Mouse (Mus musculus) midbrain, postnatal 0 days (tissue): ENCODE measurements around the gene Cntrl. TPM values are rescaled to one million over a fixed set of nuclear protein-coding genes. Genes with fewer than 3 reads are reported as not detected.

Experiments used
- ATAC-seq: fragments of 200-750 bp; cut with Nextera tagmentation; 2 replicates; pipeline ENCODE4 v1.8.0; 2017; ENCODE audit warnings: moderate number of reproducible peaks, mild to moderate bottlenecking, moderate TSS enrichment, moderate library complexity; ENCODE audit not compliant: low FRiP score
- DNase-seq: peaks from one replicate; pipeline ENCODE4 v3.0.0-alpha.2; 2015; ENCODE audit warnings: low spot score
- H3K27ac ChIP-seq: fragments of 300-500 bp; sonication (generic); 2 replicates; pipeline ENCODE4 v1.5.1; 2014; ENCODE audit warnings: low read depth, mild to moderate bottlenecking, low read length, mixed read lengths
- H3K27me3 ChIP-seq: fragments of 300-500 bp; sonication (generic); 2 replicates; pipeline ENCODE4 v1.6.1; 2014; ENCODE audit warnings: low read length, control low read depth, mixed read lengths; ENCODE audit not compliant: insufficient read depth
- H3K36me3 ChIP-seq: fragments of 300-500 bp; sonication (generic); 2 replicates; pipeline ENCODE4 v1.6.1; 2014; ENCODE audit warnings: low read length, control low read depth, mixed read lengths; ENCODE audit not compliant: insufficient read depth
- H3K4me1 ChIP-seq: fragments of 300-500 bp; sonication (generic); 2 replicates; pipeline ENCODE4 v1.6.1; 2014; ENCODE audit warnings: mild to moderate bottlenecking, control low read depth, antibody characterized with exemption, low read length, mixed read lengths; ENCODE audit not compliant: insufficient read depth
- H3K4me2 ChIP-seq: fragments of 300-500 bp; sonication (generic); 2 replicates; pipeline ENCODE4 v1.6.1; 2014; ENCODE audit warnings: low read depth, mild to moderate bottlenecking, low read length, mixed read lengths; ENCODE audit not compliant: poor library complexity, severe bottlenecking
- H3K4me3 ChIP-seq: fragments of 300-500 bp; sonication (generic); 2 replicates; pipeline ENCODE4 v1.5.1; 2014; ENCODE audit warnings: low read depth, mild to moderate bottlenecking, low read length, moderate library complexity
- H3K9ac ChIP-seq: fragments of 300-500 bp; sonication (generic); replicated peaks from 2 replicates; pipeline ENCODE4 v1.6.1; 2014; ENCODE audit warnings: mild to moderate bottlenecking, low read length, moderate library complexity, mixed read lengths; ENCODE audit not compliant: poor library complexity, severe bottlenecking
- H3K9me3 ChIP-seq: fragments of 300-500 bp; sonication (generic); 2 replicates; pipeline ENCODE4 v1.6.1; 2016; ENCODE audit warnings: low read length, control low read depth
- CTCF ChIP-seq: IDR thresholded peaks from 2 replicates; pipeline ENCODE4 v1.5.1; 2016; ENCODE audit warnings: antibody characterized with exemption, mild to moderate bottlenecking
- WGBS: fragments of 180-500 bp; shearing (Covaris S2); extraction: QIAGEN DNeasy Blood & Tissue Kit; methylation state at CpG from one replicate; pipeline ENCODE4 v1.1.7; 2014; 5-methylcytosine and 5-hydroxymethylcytosine counted together
- polyA plus RNA-seq: library from polyadenylated mRNA; unstranded; fragments of >200 nt; fragmentation: Nextera tagmentation; extraction: Ambion mirVana; gene quantifications from 2 replicates; pipeline ENCODE4 v1.2.1, GENCODE M21; 2015
- total RNA-seq: library from RNA; depleted of rRNA; stranded (reverse); fragments of >200 nt; gene quantifications from 2 replicates; pipeline ENCODE4 v1.2.3, GENCODE M21; 2014

Cntrl gene
- total and polyA plus RNA-seq, 2 experiments from 2014 or later, result 7.0 to 8.2 TPM

DNA sequence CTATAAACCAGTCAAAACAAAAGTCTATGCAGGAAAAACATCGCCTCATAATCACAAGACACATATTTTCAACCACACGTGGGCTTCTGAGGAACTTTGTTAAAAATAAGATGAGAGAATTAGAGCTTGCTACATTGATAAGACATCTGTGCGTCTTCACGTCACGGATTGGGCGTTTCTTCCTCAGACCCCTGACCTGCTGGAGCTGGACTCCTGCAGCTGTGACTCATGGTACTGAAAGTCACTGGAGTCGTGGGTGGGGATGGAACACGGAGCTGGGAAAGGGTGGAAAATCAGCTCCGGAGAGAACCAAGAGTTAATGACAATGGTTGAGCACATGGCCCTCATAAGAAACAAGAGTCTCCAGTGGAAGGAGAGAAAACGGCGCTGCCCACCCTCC is 42.2 kb upstream of the Cntrl start:
- Histone ChIP-seq H3K9me3 (no peaks in the 10 kb centered on the region), H3K36me3 (no peaks in the 10 kb centered on the region), H3K27ac (no peak overlapping the region), H3K9ac (no peak overlapping the region), H3K27me3 (no peaks in the 10 kb centered on the region), H3K4me1 (no peaks in the 10 kb centered on the region), H3K4me3 (no peak overlapping the region), H3K4me2 (no peak overlapping the region)
- ATAC-seq (no peak), DNase-seq (no peak)
- TF ChIP-seq CTCF, result no peak
- WGBS, result 89% methylated on average over 11 of the region's 11 CpGs

DNA sequence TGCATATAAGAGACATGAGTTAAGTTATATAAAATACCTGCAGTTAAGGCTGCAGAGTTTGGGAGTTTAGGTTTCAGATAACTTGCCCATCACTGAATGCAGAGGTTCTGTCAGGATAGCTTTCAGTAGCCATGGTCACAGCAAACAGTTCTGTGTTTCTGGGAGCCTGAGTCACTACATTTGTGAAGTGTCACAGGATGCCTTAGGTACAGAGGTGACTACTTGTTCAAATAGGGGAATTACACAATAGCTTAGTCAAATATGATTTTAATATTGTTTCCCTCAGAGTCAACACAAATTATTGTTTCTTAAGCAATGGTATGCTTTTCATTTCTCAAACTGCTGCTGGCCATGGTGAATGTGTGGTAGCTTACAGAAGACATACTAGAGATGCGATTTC is 40.2 kb upstream of the Cntrl start:
- TF ChIP-seq CTCF, result no peak
- Histone ChIP-seq H3K4me3 (no peak overlapping the region), H3K4me1 (no peaks in the 10 kb centered on the region), H3K9me3 (no peaks in the 10 kb centered on the region), H3K27ac (no peak overlapping the region), H3K9ac (no peak overlapping the region), H3K4me2 (no peak overlapping the region), H3K36me3 (no peaks in the 10 kb centered on the region), H3K27me3 (no peaks in the 10 kb centered on the region)
- DNase-seq (no peak), ATAC-seq (no peak)
- 93% methylated on average over 1 of the region's 1 CpGs for WGBS

DNA sequence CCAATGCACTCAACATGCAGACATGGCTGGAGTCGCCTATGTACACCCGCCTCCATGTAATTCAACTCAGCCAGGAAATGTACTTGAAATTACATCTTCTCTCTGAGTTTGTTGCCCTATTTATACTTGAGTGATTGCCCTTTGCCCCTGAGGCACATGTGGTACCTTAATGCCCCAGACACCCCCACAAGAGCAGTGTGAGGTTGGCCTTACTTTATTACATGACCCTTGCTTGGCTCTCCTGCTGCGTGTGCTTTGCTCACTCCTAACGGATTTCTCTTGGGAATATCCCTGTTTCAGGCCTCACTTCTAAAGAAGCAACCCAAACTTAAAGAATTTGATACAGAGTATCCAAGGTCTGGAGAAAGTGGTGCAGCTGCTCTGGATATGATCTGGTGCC is 39.0 kb upstream of the Cntrl start:
- H3K9ac ChIP-seq, result no peak overlapping the region
- H3K4me3 ChIP-seq, result no peak overlapping the region
- H3K9me3 ChIP-seq, result no peaks in the 10 kb centered on the region
- H3K27ac ChIP-seq, result no peak overlapping the region
- no peaks in the 10 kb centered on the region for H3K4me1 ChIP-seq
- WGBS, result 88% methylated on average over 4 of the region's 4 CpGs
- H3K36me3 ChIP-seq, result no peaks in the 10 kb centered on the region
- no peak overlapping the region for H3K4me2 ChIP-seq
- ATAC-seq (no peak), DNase-seq (no peak)
- H3K27me3 ChIP-seq, result no peaks in the 10 kb centered on the region
- TF ChIP-seq CTCF, result no peak

DNA sequence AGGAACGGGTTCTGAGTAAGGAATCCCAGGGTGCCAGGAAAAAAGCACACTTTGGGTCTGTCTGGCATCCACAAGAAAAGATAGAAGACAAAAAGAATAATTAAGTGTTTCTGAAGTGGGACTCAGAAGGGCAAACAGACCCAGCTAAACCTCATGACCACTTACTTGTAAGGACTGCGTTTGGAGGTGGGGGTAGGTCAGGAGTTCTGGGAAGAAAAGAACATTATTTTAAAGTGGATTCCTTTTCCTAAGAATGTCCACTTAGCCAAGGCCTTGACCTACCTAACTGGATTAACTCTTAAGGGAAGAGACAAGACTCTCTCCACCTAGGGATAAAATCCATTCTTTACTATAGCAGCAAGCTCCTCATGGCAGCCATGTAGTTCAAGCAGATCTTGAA is 36.7 kb upstream of the Cntrl start:
- H3K36me3 ChIP-seq, result no peaks in the 10 kb centered on the region
- no peaks in the 10 kb centered on the region for H3K4me1 ChIP-seq
- ATAC-seq, result no peak
- no peak overlapping the region for H3K4me3 ChIP-seq
- H3K9ac ChIP-seq, result no peak overlapping the region
- no peak for DNase-seq
- no peaks in the 10 kb centered on the region for H3K9me3 ChIP-seq
- H3K27me3 ChIP-seq, result no peaks in the 10 kb centered on the region
- WGBS, result 71% methylated on average over 2 of the region's 2 CpGs
- TF ChIP-seq CTCF, result no peak
- no peak overlapping the region for H3K27ac ChIP-seq
- no peak overlapping the region for H3K4me2 ChIP-seq

DNA sequence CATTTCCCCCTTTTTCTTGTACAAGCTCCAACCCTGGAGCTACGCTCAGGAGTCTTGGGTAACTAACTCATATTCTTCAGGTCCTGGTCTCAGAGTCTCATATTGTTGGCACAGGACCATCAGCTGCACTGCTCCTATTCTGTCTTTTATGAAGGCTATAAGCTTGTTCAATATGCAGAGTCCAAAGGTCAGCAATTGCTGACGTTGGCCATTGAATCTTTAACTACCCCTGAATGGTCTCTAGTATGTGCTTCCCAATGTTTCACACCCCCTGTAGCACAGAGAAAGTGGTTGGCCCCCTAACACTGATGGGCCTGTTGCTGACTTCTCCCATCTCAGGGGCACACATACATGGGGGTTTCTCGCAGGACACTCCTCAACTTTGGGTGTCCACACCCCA is 35.0 kb upstream of the Cntrl start:
- no peak for ATAC-seq
- TF ChIP-seq CTCF, result no peak
- WGBS, result 94% methylated on average over 3 of the region's 3 CpGs

DNA sequence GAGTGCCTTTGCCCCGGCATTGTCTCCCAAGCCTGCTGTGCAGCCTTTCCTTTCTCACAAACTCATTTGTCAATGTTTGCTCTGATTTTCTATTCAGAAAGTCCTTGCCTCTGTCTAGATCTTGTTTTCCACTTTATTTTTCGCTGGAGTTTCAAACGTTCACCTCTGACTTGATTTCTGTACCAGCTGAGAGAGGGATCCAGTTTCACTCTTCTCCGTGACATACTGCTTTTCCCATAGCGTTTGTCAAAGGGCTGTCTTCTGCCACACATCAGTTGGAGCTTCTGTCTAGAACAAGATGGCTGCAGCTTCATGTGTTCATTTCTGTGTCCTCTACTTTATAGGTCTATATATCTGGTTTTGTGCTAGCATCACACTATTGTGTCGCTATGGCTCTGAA is 30.1 kb upstream of the Cntrl start:
- Histone ChIP-seq H3K27me3 (no peaks in the 10 kb centered on the region), H3K9ac (no peak overlapping the region), H3K27ac (no peak overlapping the region), H3K36me3 (no peaks in the 10 kb centered on the region), H3K4me3 (no peak overlapping the region), H3K4me1 (no peaks in the 10 kb centered on the region), H3K9me3 (no peaks in the 10 kb centered on the region), H3K4me2 (no peak overlapping the region)
- 68% methylated on average over 6 of the region's 6 CpGs for whole genome bisulfite sequencing
- TF ChIP-seq CTCF, result no peak
- no peak for ATAC-seq
- no peak for DNase-seq

More for the DNA sequence above, 35.0 kb upstream of the Cntrl start:
- H3K9me3 ChIP-seq, result no peaks in the 10 kb centered on the region
- DNase-seq, result no peak
- H3K9ac ChIP-seq, result no peak overlapping the region
- H3K4me3 ChIP-seq, result no peak overlapping the region
- H3K36me3 ChIP-seq, result no peaks in the 10 kb centered on the region
- H3K4me2 ChIP-seq, result no peak overlapping the region
- no peaks in the 10 kb centered on the region for H3K4me1 ChIP-seq
- H3K27ac ChIP-seq, result no peak overlapping the region
- no peaks in the 10 kb centered on the region for H3K27me3 ChIP-seq
